Mouse (Mus musculus) embryonic facial prominence, embryonic 15.5 days (tissue): ENCODE results near the gene Myocd. TPM values are rescaled to one million over a fixed set of nuclear protein-coding genes. Genes with fewer than 3 reads are reported as not detected.
A peak's percentile ranks its signal among the peaks of the same experiment; 100 is the strongest.

Experiments used
- ATAC-seq: fragments of 200-750 bp; cut with Nextera tagmentation; 2 replicates; pipeline ENCODE4 v1.8.0; 2017; ENCODE audit warnings: low read depth, moderate TSS enrichment; ENCODE audit not compliant: insufficient number of reproducible peaks, low FRiP score, low TSS enrichment
- H3K27ac ChIP-seq: fragments of 300-500 bp; sonication (generic); replicated peaks from 2 replicates; pipeline ENCODE4 v1.5.1; 2015; ENCODE audit warnings: mild to moderate bottlenecking, inconsistent platforms
- H3K27me3 ChIP-seq: fragments of 300-500 bp; sonication (generic); 2 replicates; pipeline ENCODE4 v1.6.1; 2015; ENCODE audit warnings: inconsistent platforms
- H3K36me3 ChIP-seq: fragments of 300-500 bp; sonication (generic); 2 replicates; pipeline ENCODE4 v1.6.1; 2015; ENCODE audit warnings: mild to moderate bottlenecking, inconsistent platforms
- H3K4me1 ChIP-seq: fragments of 300-500 bp; sonication (generic); 2 replicates; pipeline ENCODE4 v1.6.1; 2015; ENCODE audit warnings: inconsistent platforms
- H3K4me2 ChIP-seq: fragments of 300-500 bp; sonication (generic); replicated peaks from 2 replicates; pipeline ENCODE4 v1.6.1; 2015; ENCODE audit warnings: mild to moderate bottlenecking, inconsistent platforms
- H3K4me3 ChIP-seq: fragments of 300-500 bp; sonication (generic); replicated peaks from 2 replicates; pipeline ENCODE4 v1.5.1; 2015; ENCODE audit warnings: mild to moderate bottlenecking, inconsistent platforms
- H3K9ac ChIP-seq: fragments of 300-500 bp; sonication (generic); 2 replicates; pipeline ENCODE4 v1.6.1; 2015; ENCODE audit warnings: inconsistent platforms
- H3K9me3 ChIP-seq: fragments of 300-500 bp; sonication (generic); replicated peaks from 2 replicates; pipeline ENCODE4 v1.6.1; 2016; ENCODE audit warnings: inconsistent platforms
- WGBS: fragments of 180-500 bp; shearing (Covaris S2); methylation state at CpG from one replicate; pipeline ENCODE4 v1.1.7; 2015; 5-methylcytosine and 5-hydroxymethylcytosine counted together
- polyA plus RNA-seq: library from polyadenylated mRNA; unstranded; fragments of >200 nt; fragmentation: Nextera tagmentation; extraction: Ambion mirVana; gene quantifications from 2 replicates; pipeline ENCODE4 v1.2.1, GENCODE M21; 2015

Gene Myocd
- polyA plus RNA-seq, result 7.9 and 8.6 TPM in 2 replicates

GRCm38 (mm10) chr11:65269851-65270473 lies at the start of gene Myocd:
TSS of gene Myocd (minus strand) at chr11:65269989.
- Histone ChIP-seq H3K9ac (no peak within 1 kb of the TSS), H3K4me1 (peaks cover 15% of the 10 kb centered on the region), H3K4me3 (peak within 1 kb of the TSS; percentile 44), H3K9me3 (no peaks in the 10 kb centered on the region), H3K36me3 (no peaks in the 10 kb centered on the region), H3K27me3 (0 out of 2 replicates have a peak, but pooled peaks cover 14% of the 10 kb centered on the region), H3K27ac (no peak within 1 kb of the TSS), H3K4me2 (peak within 1 kb of the TSS; percentile 85)
- WGBS, result under 1% methylated on average over 37 of the region's 37 CpGs
- peak; percentile 85; the same call in 1 of the 2 replicates for ATAC-seq

- whole genome bisulfite sequencing, result 70% methylated on average over 3 of the region's 3 CpGs
- Histone ChIP-seq H3K4me1 (no peaks in the 10 kb centered on the region), H3K27ac (no peak overlapping the region), H3K4me2 (no peak overlapping the region), H3K27me3 (no peaks in the 10 kb centered on the region), H3K36me3 (no peaks in the 10 kb centered on the region), H3K9me3 (no peaks in the 10 kb centered on the region), H3K9ac (no peak overlapping the region), H3K4me3 (no peak overlapping the region)
- ATAC-seq, result no peak
These were observed 34.0 kb upstream of the Myocd start for GRCm38 (mm10) chr11:65303824-65304223.

DNA sequence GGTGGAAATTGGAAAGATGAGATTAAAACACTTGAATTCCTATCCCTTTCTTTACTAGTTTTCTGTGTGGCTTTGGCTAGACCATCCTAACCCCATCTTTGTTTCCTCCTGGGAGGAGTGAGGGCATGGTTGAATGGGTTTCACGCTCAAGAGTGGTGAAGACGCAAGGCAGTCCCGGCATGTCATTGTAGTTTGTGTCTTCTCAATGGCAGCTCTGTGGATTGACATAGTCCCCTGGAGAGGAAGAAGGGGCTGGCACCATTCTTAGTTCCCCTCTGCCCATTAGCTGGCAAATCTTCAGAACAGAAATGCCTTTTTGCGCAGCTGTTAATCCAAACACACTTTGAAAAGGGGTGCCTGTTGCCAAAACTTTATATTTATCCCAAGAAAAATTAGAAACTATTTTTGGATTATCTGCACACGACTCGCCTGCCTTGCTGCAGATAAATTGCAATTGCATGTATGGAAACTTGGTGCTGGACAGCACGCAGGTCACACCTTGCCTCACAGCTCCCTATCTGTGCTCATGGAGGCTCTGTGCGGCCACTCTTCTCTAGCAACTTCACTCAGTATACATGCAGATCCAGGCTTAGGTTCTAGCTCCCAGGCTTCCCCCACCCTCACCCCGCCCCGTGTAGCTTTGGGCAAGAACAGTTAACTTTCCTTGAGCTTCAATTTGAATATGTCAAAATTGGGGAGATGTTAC lies 24.5 kb upstream of the Myocd start:
- H3K9ac ChIP-seq, result no peak overlapping the region
- H3K9me3 ChIP-seq, result no peaks in the 10 kb centered on the region
- H3K4me3 ChIP-seq, result no peak overlapping the region
- no peaks in the 10 kb centered on the region for H3K4me1 ChIP-seq
- no peak overlapping the region for H3K4me2 ChIP-seq
- no peak overlapping the region for H3K27ac ChIP-seq
- no peaks in the 10 kb centered on the region for H3K36me3 ChIP-seq
- H3K27me3 ChIP-seq, result no peaks in the 10 kb centered on the region
- WGBS, result 71% methylated on average over 10 of the region's 10 CpGs
- no peak for ATAC-seq

GRCm38 (mm10) chr11:65292994-65293393 lies 23.2 kb upstream of the Myocd start:
- Histone ChIP-seq H3K27me3 (no peaks in the 10 kb centered on the region), H3K36me3 (no peaks in the 10 kb centered on the region), H3K27ac (no peak overlapping the region), H3K4me1 (no peaks in the 10 kb centered on the region), H3K9ac (no peak overlapping the region), H3K9me3 (no peaks in the 10 kb centered on the region), H3K4me3 (no peak overlapping the region), H3K4me2 (no peak overlapping the region)
- no peak for ATAC-seq

GRCm38 (mm10) chr11:65287706-65288105 lies 17.9 kb upstream of the Myocd start:
- H3K27me3 ChIP-seq, result no peaks in the 10 kb centered on the region
- no peaks in the 10 kb centered on the region for H3K36me3 ChIP-seq
- ATAC-seq, result no peak
- no peaks in the 10 kb centered on the region for H3K9me3 ChIP-seq
- no peak overlapping the region for H3K9ac ChIP-seq
- H3K4me3 ChIP-seq, result no peak overlapping the region
- H3K27ac ChIP-seq, result no peak overlapping the region
- 90% methylated on average over 8 of the region's 8 CpGs for WGBS
- no peaks in the 10 kb centered on the region for H3K4me1 ChIP-seq
- no peak overlapping the region for H3K4me2 ChIP-seq

DNA sequence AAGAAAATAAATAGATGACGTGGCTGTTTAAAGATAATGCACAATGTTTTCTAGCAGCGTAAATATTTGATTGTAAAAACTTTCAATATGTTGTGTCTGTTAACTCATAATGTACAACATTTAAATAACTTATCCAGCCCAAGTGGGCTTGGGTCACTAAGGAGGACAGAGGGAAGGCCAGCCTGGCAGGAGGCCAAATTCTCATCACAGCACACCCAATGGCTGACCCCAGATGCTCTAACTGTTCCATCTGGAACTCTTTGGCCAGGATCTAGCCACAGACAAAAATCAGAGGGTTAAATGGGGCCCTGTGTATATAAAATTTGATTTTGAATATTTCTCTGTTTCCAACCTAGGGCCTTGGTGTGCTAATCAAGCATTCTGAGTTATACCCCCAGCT lies 16.4 kb upstream of the Myocd start:
- Histone ChIP-seq H3K36me3 (no peaks in the 10 kb centered on the region), H3K4me3 (no peak overlapping the region), H3K27ac (no peak overlapping the region), H3K27me3 (no peaks in the 10 kb centered on the region), H3K4me2 (no peak overlapping the region), H3K9me3 (no peaks in the 10 kb centered on the region), H3K9ac (no peak overlapping the region), H3K4me1 (no peaks in the 10 kb centered on the region)
- 86% methylated on average over 2 of the region's 2 CpGs for WGBS
- no peak for ATAC-seq

- no peak for ATAC-seq
- no peak overlapping the region for H3K4me3 ChIP-seq
- no peak overlapping the region for H3K9ac ChIP-seq
- H3K4me2 ChIP-seq, result no peak overlapping the region
- H3K9me3 ChIP-seq, result no peaks in the 10 kb centered on the region
- peaks cover 6% of the 10 kb centered on the region for H3K4me1 ChIP-seq
- 81% methylated on average over 6 of the region's 6 CpGs for WGBS
- H3K36me3 ChIP-seq, result no peaks in the 10 kb centered on the region
- H3K27me3 ChIP-seq, result 0 out of 2 replicates have a peak, but pooled peaks cover 5% of the 10 kb centered on the region
- H3K27ac ChIP-seq, result no peak overlapping the region
These were observed 5.7 kb upstream of the Myocd start for GRCm38 (mm10) chr11:65275441-65275840.

GRCm38 (mm10) chr11:65271000-65271399 lies 1.2 kb upstream of the Myocd start:
- 15% methylated on average over 4 of the region's 4 CpGs for WGBS
- H3K4me2 ChIP-seq, result peak overlapping the region; percentile 85; the same call in 1 of the 2 replicates
- H3K27ac ChIP-seq, result no peak overlapping the region
- ATAC-seq, result no peak
- H3K4me3 ChIP-seq, result no peak overlapping the region
- H3K4me1 ChIP-seq, result peaks cover 15% of the 10 kb centered on the region
- H3K27me3 ChIP-seq, result 0 out of 2 replicates have a peak, but pooled peaks cover 14% of the 10 kb centered on the region
- H3K9me3 ChIP-seq, result no peaks in the 10 kb centered on the region
- H3K9ac ChIP-seq, result no peak overlapping the region
- H3K36me3 ChIP-seq, result no peaks in the 10 kb centered on the region

- H3K4me2 ChIP-seq, result no peak overlapping the region
- no peaks in the 10 kb centered on the region for H3K9me3 ChIP-seq
- ATAC-seq, result no peak
- no peak overlapping the region for H3K9ac ChIP-seq
- H3K4me1 ChIP-seq, result peaks cover 15% of the 10 kb centered on the region
- H3K27ac ChIP-seq, result no peak overlapping the region
- 0 out of 2 replicates have a peak, but pooled peaks cover 14% of the 10 kb centered on the region for H3K27me3 ChIP-seq
- no peaks in the 10 kb centered on the region for H3K36me3 ChIP-seq
- no peak overlapping the region for H3K4me3 ChIP-seq
- 39% methylated on average over 4 of the region's 4 CpGs for WGBS
These were observed 1.5 kb downstream of the Myocd start for GRCm38 (mm10) chr11:65268310-65268709.

DNA sequence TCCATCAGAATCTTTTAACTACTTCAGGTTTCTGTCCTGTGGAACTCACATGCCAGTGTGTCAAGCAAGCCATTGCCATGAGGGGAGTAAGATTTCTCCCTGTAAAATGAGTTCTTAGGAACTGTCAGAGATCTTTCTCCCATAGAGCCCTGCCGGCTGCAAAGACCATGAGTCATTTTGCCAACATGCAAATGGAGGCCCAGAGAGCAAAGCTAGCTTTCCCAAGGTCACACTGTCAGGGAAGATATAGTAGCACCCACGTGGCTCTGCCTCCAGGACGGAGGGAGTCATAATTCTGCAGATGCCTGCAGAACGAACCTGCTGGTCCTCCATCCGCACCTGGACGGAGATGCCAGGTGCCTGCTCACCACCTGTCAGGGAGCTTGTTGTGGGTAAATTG lies 6.3 kb downstream of the Myocd start:
- no peak overlapping the region for H3K9ac ChIP-seq
- no peaks in the 10 kb centered on the region for H3K4me1 ChIP-seq
- no peaks in the 10 kb centered on the region for H3K9me3 ChIP-seq
- ATAC-seq, result no peak
- no peaks in the 10 kb centered on the region for H3K36me3 ChIP-seq
- WGBS, result 57% methylated on average over 6 of the region's 6 CpGs
- no peak overlapping the region for H3K4me3 ChIP-seq
- 0 out of 2 replicates have a peak, but pooled peaks cover 4% of the 10 kb centered on the region for H3K27me3 ChIP-seq
- H3K4me2 ChIP-seq, result no peak overlapping the region
- H3K27ac ChIP-seq, result no peak overlapping the region

DNA sequence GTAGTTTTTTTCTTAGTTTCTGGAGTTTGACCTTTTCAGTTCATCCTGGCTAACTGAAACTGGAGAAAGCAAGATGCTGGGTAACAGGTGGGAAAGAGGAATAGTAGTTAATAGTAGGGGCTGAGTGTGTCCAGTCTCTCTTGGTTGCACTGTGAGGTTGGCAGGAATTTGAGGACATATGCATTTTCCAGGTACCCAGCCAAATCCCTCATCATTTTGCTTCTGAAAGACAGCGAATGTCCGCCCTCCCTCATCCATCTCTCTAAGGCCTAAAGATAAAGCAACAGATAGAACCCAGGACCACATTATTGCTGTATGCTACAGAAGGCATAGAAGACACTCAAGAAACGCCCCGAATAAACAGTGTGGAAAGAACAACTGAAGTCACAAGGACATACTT lies 10.8 kb downstream of the Myocd start:
- Histone ChIP-seq H3K36me3 (no peaks in the 10 kb centered on the region), H3K27me3 (0 out of 2 replicates have a peak, but pooled peaks cover 4% of the 10 kb centered on the region), H3K4me2 (no peak overlapping the region), H3K9ac (no peak overlapping the region), H3K4me1 (no peaks in the 10 kb centered on the region), H3K4me3 (no peak overlapping the region), H3K27ac (no peak overlapping the region), H3K9me3 (no peaks in the 10 kb centered on the region)
- no peak for ATAC-seq
- WGBS, result 90% methylated on average over 4 of the region's 4 CpGs
